Mouse (Mus musculus) CH12F3 (cell line): ENCODE data around the gene Pcgf6.
"Not testable (repeated sequence)": the region's sequence is repeated elsewhere in the genome, so short reads cannot be mapped to it uniquely, and the experiment has no call there.

ENCODE experiments used
- in situ Hi-C: fragments of 300-500 bp; cut with MboI; formaldehyde crosslinking; loops from 2 replicates; pipeline ENCODE4 v1.14.3; 2020; ENCODE audit warnings: low sequenced_read_pairs

Gene Pcgf6

GRCm38 (mm10) chr19:47029796-47030195 lies 20.9 kb downstream of the Pcgf6 start:
- in situ Hi-C loops = no loop called here

DNA sequence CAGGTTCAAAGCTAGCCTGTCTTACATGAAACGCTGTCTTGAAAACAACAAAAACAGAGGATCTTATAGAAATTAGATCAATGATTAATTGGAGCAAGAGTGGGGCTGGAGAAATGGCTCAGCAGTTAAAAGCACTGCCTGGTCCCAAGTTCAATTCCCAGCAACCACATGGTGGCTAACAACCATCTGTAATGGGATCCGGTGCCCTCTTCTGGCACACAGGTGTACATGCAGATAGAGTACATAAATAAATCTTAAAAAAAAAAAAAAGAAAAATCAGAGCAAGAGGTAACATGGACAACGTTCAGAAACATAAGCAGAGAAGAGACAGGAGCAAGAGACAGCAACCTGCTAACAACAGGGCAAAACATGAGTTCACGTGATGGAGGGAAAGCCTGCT lies 24.2 kb downstream of the Pcgf6 start:
- in situ Hi-C loops = no loop called here

DNA sequence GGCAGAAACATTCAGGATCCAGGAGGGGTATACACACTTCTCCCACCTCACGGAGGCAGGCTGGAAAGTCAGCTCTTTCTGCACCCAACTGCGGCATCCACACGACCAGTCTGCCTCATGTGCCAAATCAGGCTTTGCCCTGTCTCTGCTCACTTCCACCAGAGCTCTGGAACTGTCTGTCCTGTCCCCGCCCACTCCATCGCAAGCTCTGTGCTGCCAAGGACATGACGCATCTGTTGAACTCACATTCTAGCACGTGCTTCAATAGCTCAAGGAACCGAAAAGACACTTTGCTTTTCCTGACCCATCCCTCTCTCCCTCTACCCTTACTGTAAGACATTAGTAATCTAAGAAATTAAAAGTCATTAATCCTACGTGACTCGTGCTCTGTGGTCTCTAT lies 25.8 kb downstream of the Pcgf6 start:
- in situ Hi-C loops = no loop called here

DNA sequence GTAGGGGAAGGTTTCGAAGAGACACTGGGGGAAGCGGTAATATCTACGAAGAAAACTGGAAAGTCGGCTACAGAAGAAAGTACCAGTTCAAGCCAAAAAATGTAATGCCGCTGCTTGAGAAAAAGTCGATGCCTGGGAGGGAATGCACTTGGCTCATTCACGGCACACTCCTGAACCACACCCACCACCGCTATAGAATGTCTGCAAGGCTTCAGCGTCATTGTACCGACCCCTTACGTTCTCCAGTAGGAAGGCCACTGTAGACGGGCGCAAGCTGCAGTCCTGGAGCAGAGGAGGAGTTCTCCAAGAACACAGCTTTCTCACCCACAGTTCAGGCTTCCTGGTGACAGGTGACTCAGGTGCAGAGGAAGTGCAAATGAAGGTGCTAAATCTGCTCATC lies 27.2 kb downstream of the Pcgf6 start:
- in situ Hi-C loops = no loop called here

- in situ Hi-C loops = no loop called here
Observed at GRCm38 (mm10) chr19:47022709-47023108, 28.0 kb downstream of the Pcgf6 start.

GRCm38 (mm10) chr19:47019326-47019725 lies 31.4 kb downstream of the Pcgf6 start:
- in situ Hi-C loops = no loop called here

DNA sequence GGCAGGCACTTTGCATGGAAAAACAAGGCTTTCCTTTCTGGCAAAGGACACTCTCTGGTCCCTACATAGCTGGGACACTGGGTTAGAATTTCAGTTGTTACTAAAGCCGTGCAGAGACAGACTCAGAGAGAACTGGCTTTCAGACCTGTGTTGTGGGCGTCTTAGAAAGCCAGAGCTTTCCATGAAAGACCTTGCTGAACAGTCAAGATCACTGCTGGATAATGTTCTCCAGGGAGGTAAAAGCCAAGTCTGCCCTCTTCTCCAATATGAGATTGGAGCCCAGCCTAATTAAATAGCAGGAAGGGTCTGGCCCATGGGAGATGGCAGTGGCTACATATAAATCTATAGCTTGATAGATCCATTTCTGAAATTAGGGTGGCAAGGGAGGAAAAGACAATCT lies 32.4 kb downstream of the Pcgf6 start:
- in situ Hi-C loops = no loop called here

- in situ Hi-C loops = no loop called here
Observed at GRCm38 (mm10) chr19:47017831-47018230, 32.9 kb downstream of the Pcgf6 start.

GRCm38 (mm10) chr19:47016487-47016886 lies 34.2 kb downstream of the Pcgf6 start:
- in situ Hi-C loops = no loop called here

DNA sequence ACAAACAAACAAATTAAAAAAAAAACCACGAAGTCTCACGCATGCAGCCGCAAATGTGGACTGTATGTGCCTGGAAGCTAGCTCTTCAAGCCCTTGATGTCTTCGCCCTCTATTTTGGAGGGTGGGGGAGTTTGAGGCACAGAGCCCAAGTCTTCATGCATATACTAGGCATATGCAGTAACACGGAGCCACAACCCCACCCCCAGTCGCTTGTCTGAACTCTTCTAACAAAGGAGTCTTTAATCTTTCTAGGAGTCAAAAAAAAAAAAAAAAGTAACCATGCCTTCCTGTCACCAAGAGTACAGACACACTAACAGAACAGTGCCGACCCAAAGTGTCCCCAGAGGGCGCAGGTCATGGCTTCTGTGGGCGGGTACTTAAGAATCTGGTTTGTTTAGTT lies 34.7 kb downstream of the Pcgf6 start:
- in situ Hi-C loops = no loop called here

DNA sequence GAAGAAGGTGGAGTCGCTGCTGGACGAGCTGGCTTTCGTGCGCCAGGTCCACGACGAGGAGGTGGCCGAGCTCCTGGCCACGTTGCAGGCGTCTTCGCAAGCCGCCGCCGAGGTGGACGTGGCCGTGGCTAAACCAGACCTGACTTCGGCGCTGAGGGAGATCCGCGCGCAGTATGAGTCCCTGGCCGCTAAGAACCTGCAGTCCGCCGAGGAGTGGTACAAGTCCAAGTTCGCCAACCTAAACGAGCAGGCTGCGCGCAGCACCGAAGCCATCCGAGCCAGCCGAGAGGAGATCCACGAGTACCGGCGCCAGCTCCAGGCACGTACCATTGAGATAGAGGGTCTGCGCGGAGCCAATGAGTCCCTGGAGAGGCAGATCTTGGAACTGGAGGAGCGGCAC lies 35.3 kb downstream of the Pcgf6 start:
- in situ Hi-C loops = no loop called here

GRCm38 (mm10) chr19:47014447-47015381 lies 36.0 kb downstream of the Pcgf6 start, which contains the start of the genes Ina and Nt5c2:
Ina (plus strand) TSS chr19:47014698.
Nt5c2 (minus strand) TSS chr19:47015153.
- in situ Hi-C loops = no loop called here

- in situ Hi-C loops = no loop called here
Observed at GRCm38 (mm10) chr19:47014159-47014446, 36.6 kb downstream of the Pcgf6 start.

DNA sequence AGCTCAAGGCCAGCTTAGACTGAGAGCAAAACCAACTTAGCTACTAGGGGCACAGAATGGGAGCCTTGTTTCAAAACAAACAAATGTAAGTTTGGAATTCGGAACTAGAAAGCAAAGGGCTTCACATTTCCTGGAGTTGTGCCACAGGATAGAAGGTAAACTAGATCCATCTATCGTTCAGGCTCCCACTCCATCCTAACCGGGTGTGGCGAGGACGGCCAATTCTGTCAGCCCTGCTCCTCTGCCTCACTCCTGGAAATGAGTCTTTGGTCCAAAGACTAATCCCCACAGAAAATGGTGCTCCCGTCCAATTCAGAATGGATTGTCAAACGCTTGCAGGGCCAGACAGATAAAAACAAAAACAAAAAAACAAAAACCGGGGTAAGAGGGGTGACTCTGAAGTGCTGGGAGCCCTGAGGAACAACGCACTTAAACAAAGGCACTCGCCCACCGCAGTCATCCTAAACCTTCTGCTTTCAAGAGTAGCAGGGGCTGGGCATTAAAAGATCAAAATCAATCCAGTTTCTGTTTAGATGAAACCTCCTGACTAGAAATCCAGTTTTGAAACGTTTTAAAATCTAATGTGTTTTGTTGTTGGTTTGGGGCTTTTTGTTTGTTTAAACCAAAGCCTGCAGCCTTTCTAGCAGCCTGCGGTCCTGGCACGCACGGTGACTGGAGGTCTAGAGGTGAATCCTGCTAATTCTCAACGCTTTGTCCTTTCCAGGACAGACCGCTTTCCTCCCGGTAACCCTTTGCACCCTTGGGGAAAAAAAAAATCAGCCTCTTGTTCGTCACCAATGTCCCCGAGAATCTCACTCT lies 37.2 kb downstream of the Pcgf6 start:
- in situ Hi-C loops = no loop called here

DNA sequence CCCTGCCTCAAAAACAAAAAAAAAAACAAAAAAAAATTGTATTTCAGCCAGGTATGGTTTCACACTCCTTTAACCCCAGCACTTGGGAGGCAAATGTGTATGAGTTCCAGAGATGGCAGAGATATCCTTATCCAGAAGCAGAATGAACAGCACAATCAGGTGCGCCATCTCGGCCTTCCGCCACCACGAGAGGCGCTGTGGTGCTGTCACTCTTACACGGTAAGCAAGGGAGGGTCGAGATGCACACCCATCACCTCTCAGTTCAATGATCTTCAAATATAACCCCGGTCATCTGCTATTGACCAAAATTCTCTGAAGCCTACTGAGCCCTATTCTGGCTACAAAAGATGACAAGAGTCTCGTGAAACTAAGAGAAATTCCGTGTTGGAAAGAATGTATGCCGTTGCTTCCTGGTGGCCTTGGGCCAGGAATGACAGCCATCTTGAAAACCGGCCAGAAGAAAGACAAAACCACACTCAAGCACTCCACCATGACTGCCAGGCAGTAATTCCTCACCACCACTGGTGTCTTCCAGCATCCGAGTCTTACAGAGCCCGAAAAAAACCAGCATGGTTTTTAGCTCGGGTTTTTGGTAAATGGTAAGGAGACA lies 38.1 kb downstream of the Pcgf6 start:
- in situ Hi-C loops = no loop called here

DNA sequence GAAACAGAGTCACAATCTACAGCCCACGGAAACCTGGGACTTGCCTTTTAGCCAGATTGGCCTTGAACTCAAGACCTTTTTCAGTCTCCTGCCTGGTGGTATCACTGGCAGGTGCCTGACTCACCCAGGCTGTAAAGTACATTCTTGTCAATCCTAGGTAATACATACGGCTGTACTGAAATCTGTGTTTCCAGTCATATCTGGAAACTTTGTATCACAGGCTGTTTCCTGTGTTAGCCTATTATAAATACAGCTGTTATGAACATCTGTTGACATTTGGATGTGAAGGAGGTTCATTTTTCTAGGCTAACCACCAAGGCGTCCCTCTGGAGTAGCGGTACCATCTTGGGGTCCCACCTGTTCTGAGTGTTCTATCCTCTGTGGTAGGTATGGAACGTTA lies 40.8 kb downstream of the Pcgf6 start:
- in situ Hi-C loops = no loop called here

DNA sequence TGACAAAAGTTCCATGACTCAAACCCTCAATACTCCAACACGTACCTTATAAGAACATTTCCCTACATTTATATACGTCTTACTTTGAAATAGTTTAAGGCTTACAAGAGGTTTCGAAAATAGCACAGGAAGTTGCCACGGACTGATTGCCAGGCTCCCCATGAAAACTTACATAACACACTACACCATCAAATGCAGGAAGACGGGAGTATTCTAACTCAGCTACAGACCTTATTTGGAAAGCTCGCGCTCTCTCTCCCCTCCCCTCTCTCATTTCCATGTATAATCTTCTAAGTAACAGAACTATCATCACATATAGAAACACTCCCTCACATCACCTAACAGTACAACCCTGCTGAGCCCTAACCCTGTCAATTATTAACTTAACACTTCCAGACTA lies 41.3 kb downstream of the Pcgf6 start:
- in situ Hi-C loops = no loop called here

GRCm38 (mm10) chr19:47006321-47006720 lies 44.4 kb downstream of the Pcgf6 start:
- in situ Hi-C loops = no loop called here

- in situ Hi-C loops = no loop called here
Observed at GRCm38 (mm10) chr19:47005873-47006272, 44.8 kb downstream of the Pcgf6 start.

DNA sequence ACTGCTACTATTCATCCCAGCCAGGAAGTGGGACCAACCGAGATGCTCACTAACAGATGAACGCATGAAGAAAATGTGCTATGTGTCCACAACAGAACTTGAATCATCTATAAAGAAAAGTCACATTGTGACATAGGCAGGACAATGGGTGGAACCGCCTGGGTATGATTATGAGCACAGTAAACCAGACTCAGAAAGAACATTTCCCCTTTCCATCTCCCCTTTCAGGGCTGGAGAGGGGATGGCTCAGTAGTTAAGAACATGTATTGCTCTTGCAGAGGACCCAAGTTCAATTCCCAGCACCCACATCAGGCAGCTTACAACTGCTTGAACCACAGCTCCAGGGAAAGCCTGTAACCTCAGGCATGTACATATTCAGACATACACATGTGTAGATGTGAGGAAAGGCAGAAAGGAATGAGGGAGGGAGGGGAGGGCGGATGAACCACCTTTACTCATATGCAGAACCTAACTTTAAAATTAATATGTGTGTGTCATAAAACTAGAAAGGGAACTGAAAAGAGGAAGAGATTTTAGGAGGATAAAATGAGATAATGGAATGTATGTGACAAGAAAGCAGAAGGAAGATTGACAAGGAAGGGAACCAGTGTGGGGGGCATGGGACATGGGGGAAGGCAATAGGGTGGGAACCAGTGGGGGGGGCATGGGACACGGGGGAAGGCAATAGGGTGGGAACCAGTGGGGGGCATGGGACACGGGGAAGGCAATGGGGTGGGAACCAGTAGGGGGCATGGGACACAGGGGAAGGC lies 46.8 kb downstream of the Pcgf6 start:
- in situ Hi-C loops = no loop called here

- in situ Hi-C loops = not testable (repeated sequence)
Observed at GRCm38 (mm10) chr19:47000357-47000756, 50.3 kb downstream of the Pcgf6 start.
